Mouse (Mus musculus) hindbrain, embryonic 12.5 days (tissue): Measurements from ENCODE around the gene Trabd2b. TPM values are rescaled to one million over a fixed set of nuclear protein-coding genes. Genes with fewer than 3 reads are reported as not detected.
A peak's percentile ranks its signal among the peaks of the same experiment; 100 is the strongest.

Source experiments
- ATAC-seq: fragments of 200-750 bp; cut with Nextera tagmentation; 2 replicates; pipeline ENCODE4 v1.8.0; 2017; ENCODE audit warnings: moderate TSS enrichment; ENCODE audit not compliant: low FRiP score
- H3K27ac ChIP-seq: fragments of 300-500 bp; sonication (generic); 2 replicates; pipeline ENCODE4 v1.5.1; 2016; ENCODE audit warnings: mild to moderate bottlenecking
- H3K27me3 ChIP-seq: fragments of 300-500 bp; sonication (generic); 2 replicates; pipeline ENCODE4 v1.6.1; 2016; ENCODE audit warnings: mild to moderate bottlenecking
- H3K36me3 ChIP-seq: fragments of 300-500 bp; sonication (generic); 2 replicates; pipeline ENCODE4 v1.6.1; 2016; ENCODE audit warnings: mild to moderate bottlenecking
- H3K4me1 ChIP-seq: fragments of 300-500 bp; sonication (generic); 2 replicates; pipeline ENCODE4 v1.6.1; 2016
- H3K4me2 ChIP-seq: fragments of 300-500 bp; sonication (generic); replicated peaks from 2 replicates; pipeline ENCODE4 v1.6.1; 2016; ENCODE audit warnings: mild to moderate bottlenecking
- H3K4me3 ChIP-seq: fragments of 300-500 bp; sonication (generic); 2 replicates; pipeline ENCODE4 v1.5.1; 2016; ENCODE audit warnings: mild to moderate bottlenecking
- H3K9ac ChIP-seq: fragments of 300-500 bp; sonication (generic); 2 replicates; pipeline ENCODE4 v1.6.1; 2016; ENCODE audit warnings: mild to moderate bottlenecking, moderate library complexity
- H3K9me3 ChIP-seq: fragments of 300-500 bp; sonication (generic); replicated peaks from 2 replicates; pipeline ENCODE4 v1.6.1; 2016; ENCODE audit warnings: mild to moderate bottlenecking
- WGBS: fragments of 180-500 bp; shearing (Covaris S2); methylation state at CpG from one replicate; pipeline ENCODE4 v1.1.7; 2016; 5-methylcytosine and 5-hydroxymethylcytosine counted together
- polyA plus RNA-seq: library from polyadenylated mRNA; unstranded; fragments of >200 nt; fragmentation: Nextera tagmentation; extraction: Ambion mirVana; gene quantifications from 2 replicates; pipeline ENCODE4 v1.2.1, GENCODE M21; 2016

Gene Trabd2b
- polyA plus RNA-seq, 1 experiment from 2014 or later, result 2.8 TPM

DNA sequence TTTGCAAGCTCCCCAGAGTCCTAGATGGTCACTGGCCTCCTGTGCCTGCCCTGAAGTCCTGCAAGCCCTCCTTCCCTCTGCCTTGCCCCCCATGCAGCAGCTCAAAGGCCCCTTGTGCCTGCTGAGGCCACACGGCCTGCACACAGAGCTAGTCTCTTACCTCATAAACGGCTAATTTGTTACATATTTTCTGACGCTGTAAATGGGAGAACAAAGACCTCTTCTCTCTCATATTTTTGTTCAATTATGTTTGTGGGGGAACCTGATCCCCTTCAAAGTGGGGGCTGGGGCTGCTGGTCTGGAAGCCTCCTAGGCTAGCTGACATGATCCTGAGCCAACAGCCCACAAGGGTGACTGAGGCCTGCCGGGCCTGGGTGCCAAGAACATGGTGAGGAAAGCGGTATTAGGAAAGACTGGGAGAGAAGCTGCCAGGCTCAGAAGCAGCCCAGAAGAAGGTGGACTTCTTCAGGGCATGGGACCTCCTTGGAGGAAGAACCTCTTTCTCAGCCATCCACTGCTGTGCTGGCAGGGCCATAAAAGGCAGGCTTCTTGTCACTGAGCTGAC, 157.7 kb downstream of the Trabd2b start:
- Histone ChIP-seq H3K27ac (peak overlapping the region; percentile 46; the same call in 1 of the 2 replicates), H3K9ac (peak overlapping the region; percentile 39), H3K9me3 (no peaks in the 10 kb centered on the region), H3K4me1 (peaks cover 9% of the 10 kb centered on the region), H3K4me2 (no peak overlapping the region), H3K4me3 (no peak overlapping the region), H3K36me3 (no peaks in the 10 kb centered on the region), H3K27me3 (no peaks in the 10 kb centered on the region)
- ATAC-seq, result no peak
- WGBS, result 57% methylated on average over 5 of the region's 5 CpGs

DNA sequence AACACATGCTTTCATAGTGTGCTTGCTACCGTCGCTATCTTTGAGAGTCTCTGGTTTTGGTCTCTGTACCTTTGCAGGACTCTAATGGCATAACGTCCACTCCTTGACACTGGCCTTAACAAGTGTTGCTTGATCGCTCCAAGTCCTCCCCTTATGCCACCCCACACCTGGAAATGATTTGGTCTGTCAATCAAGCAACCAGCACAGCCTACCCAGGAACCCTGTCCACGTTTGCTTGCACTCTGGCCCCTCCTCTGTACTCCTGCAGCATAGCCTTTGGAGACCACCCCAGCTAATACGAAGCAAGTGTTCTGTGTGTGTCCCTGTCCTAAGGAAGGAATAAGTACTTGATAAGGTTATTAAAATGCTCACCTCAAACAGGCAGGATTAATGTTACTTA, 161.1 kb downstream of the Trabd2b start:
- H3K4me2 ChIP-seq, result no peak overlapping the region
- 65% methylated on average over 6 of the region's 6 CpGs for WGBS
- no peak overlapping the region for H3K9ac ChIP-seq
- H3K4me1 ChIP-seq, result peaks cover 9% of the 10 kb centered on the region
- no peak for ATAC-seq
- H3K27ac ChIP-seq, result no peak overlapping the region
- H3K4me3 ChIP-seq, result no peak overlapping the region
- H3K27me3 ChIP-seq, result no peaks in the 10 kb centered on the region
- H3K36me3 ChIP-seq, result no peaks in the 10 kb centered on the region
- H3K9me3 ChIP-seq, result no peaks in the 10 kb centered on the region

DNA sequence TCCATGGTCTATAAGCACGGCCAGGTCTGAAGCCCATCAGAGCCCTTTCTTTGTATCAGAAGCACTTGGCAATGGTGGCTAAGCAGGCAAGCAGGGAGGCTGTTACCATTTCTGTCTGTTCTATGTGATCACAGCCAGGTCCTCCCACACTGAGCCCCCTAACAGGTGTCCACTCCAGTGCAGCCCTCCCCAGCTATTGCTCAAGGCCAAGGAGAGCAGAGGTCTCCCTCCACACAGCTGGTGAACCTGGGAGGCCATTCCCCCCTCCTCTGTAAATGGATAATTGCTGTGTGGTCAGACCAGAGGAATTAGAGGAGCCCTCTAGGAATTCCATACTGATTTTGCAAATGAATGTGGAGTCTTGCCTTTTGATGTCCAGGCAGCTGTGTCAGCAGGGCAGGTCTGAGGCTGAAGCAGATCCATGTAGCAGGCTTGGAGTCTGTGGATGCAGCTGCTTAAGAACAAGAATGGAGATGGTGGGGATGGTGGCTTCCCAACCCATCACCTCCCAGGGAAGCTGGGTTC, 161.6 kb downstream of the Trabd2b start:
- no peaks in the 10 kb centered on the region for H3K9me3 ChIP-seq
- peaks cover 9% of the 10 kb centered on the region for H3K4me1 ChIP-seq
- H3K27me3 ChIP-seq, result no peaks in the 10 kb centered on the region
- no peaks in the 10 kb centered on the region for H3K36me3 ChIP-seq
- ATAC-seq, result no peak
- no peak overlapping the region for H3K9ac ChIP-seq
- H3K27ac ChIP-seq, result no peak overlapping the region
- 82% methylated on average over 1 of the region's 1 CpGs for WGBS
- H3K4me3 ChIP-seq, result no peak overlapping the region
- H3K4me2 ChIP-seq, result no peak overlapping the region

DNA sequence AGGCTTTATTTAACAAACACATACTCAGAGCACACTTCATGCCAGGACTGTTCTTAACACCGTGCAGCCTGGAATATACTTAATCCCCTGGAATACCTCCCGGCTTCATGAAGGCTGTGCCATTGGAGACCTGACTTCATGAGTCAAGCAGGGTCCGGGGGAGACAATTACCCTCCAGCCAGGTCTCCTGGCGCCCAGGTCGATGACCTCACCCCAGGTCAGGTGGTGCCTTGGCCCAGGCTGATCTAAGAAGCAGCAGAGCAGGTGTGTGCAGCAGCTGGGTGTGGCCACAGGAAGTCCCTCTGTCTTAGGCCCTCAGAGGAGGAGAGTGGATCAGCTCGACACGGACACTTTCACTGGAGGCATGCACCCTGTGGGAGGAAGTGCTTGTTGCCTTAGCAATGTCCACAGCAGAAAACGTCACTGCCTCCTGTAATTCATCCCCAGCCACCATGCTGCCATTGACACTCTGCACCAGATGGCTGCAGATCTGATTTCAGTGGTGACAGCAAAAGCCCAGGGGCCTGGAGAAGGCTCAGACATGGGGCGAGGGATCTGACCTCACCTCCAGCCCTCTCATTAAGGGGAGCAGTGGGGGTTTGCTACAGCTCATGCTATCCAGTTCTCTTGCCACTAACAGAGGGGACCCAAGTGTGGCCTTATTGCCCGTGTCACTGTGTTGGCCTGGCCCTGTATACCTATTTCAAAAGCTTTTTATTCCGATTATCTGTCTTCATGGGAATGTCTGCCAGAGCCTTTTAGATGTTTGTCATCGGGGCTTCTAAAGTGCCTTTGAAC, 171.8 kb downstream of the Trabd2b start:
- Histone ChIP-seq H3K4me3 (no peak overlapping the region), H3K36me3 (no peaks in the 10 kb centered on the region), H3K4me1 (peaks cover 6% of the 10 kb centered on the region), H3K4me2 (no peak overlapping the region), H3K9me3 (no peaks in the 10 kb centered on the region), H3K27me3 (no peaks in the 10 kb centered on the region), H3K27ac (no peak overlapping the region; the same call in 1 of the 2 replicates), H3K9ac (no peak overlapping the region)
- WGBS, result 46% methylated on average over 12 of the region's 12 CpGs
- peak; percentile 44; the same call in 1 of the 2 replicates for ATAC-seq

DNA sequence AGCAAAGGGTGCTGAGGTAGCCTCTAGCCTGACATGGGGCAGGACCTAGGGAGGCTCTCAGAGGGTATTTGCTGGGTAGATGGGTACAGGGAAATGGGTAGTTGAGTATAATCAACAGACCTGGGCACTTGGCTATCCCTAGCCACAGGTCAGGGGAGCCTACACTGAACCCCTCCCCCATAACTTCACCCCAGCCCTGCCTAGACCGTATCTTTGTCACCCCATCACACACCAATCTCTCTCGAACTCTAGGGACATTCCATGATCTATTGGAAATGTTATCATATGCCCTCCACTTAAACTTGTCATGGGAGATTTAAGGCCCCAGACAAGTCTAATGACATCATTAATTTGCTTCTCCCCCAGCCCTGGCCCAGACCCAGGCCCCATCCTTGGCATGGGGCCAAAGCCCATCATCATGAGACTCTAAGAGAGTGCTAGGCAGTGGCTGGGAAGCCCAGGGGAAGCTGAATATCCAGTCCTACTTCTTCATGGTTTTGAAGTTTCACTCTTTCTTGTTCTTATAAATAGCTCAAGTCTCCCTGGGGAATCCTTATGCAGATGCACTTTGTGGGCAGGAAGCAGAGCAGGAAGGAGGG, 177.1 kb downstream of the Trabd2b start:
- Histone ChIP-seq H3K9ac (no peak overlapping the region), H3K27ac (no peak overlapping the region), H3K36me3 (no peaks in the 10 kb centered on the region), H3K27me3 (no peaks in the 10 kb centered on the region), H3K4me2 (no peak overlapping the region), H3K4me3 (no peak overlapping the region), H3K4me1 (no peaks in the 10 kb centered on the region; the same call in 1 of the 2 replicates), H3K9me3 (no peaks in the 10 kb centered on the region)
- no peak for ATAC-seq
- WGBS, result 75% methylated on average over 2 of the region's 2 CpGs

DNA sequence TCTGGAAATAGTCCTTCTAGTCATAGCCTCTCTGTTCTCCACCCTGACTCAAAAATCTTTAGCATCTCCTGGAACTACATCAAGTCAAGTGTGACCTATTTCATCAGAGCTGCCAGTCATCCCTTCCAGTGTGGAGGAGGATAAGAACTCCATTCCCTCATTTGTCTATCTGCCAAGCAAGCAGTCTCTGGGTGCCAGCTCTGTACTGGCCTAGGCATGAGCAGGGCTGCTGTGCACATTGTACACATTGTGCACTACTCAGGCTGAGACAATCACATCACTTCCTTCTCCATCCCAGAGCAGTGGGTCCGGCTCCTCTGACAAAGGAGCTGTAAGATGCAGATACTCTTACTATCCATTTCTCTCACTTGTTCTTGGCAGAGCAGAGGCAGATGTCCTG, 178.2 kb downstream of the Trabd2b start:
- Histone ChIP-seq H3K9ac (no peak overlapping the region), H3K27me3 (no peaks in the 10 kb centered on the region), H3K27ac (no peak overlapping the region), H3K4me2 (no peak overlapping the region), H3K9me3 (no peaks in the 10 kb centered on the region), H3K36me3 (no peaks in the 10 kb centered on the region), H3K4me3 (no peak overlapping the region), H3K4me1 (no peaks in the 10 kb centered on the region)
- ATAC-seq, result no peak
- WGBS, result 96% methylated on average over 1 of the region's 1 CpGs

DNA sequence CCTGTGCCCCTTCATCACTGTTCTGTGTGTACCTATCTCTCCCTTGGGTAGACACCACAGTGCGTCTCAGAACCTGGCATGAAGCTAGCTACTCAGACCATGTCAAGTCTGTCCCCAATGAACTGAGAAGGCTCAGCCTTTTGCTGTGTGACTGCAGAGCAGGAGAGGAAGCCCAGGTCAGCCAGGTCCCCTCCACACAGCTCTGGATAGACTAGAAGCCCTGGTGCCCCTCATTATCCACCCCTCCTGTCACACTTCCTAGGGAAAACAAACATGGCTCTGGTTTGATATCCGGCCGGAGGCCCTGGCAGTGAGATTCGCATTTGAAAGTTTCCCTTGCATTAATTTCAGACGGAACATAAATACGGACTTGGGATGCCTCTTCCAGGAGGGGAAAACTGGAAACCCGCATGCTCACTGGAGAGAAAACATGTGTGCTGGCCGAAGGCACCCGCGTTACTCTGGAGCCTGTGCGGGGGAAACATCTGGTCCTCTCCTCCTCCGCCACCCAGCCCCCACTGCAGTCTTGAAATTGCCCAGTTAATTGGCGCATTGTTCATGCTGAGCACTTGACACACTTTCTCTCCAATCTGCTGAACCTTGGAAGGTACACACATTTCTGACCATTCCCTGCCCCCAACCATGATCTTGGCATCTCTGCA, 187.2 kb downstream of the Trabd2b start:
- Histone ChIP-seq H3K36me3 (no peaks in the 10 kb centered on the region), H3K27me3 (no peaks in the 10 kb centered on the region), H3K9me3 (no peaks in the 10 kb centered on the region), H3K4me2 (no peak overlapping the region), H3K4me3 (no peak overlapping the region), H3K9ac (no peak overlapping the region), H3K4me1 (peaks cover 7% of the 10 kb centered on the region; the same call in 1 of the 2 replicates), H3K27ac (peak overlapping the region; percentile 60; the same call in 1 of the 2 replicates)
- no peak for ATAC-seq
- 67% methylated on average over 13 of the region's 13 CpGs for WGBS

DNA sequence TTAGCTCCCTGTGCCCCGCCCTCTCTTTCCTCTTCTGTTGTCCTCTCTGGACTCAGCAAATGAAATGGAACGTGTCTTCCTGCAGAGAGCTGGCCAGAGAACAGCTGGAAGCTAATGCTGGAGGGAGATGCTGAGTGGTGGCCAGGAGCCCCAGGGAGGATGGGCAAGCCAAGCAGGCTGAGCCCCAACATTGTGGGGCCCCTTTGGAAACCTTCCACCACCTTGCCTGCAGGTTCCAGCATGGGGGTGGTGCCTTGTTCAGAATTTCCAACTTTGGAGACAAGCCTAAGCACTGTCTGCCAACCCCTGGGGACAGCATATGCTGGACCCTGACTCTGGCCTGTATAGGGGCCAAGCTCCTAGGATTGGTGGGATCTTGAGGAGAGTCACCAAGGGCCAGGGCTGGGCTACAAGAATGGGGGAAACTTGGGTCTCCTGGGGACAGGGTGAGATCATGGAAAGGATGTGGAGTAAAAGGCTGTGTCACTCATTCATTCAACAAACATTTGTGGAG, 188.7 kb downstream of the Trabd2b start:
- H3K27ac ChIP-seq, result no peak overlapping the region
- H3K9ac ChIP-seq, result no peak overlapping the region
- no peaks in the 10 kb centered on the region for H3K27me3 ChIP-seq
- peaks cover 7% of the 10 kb centered on the region; the same call in 1 of the 2 replicates for H3K4me1 ChIP-seq
- WGBS, result 38% methylated on average over 2 of the region's 2 CpGs
- ATAC-seq, result no peak
- H3K4me3 ChIP-seq, result no peak overlapping the region
- H3K36me3 ChIP-seq, result no peaks in the 10 kb centered on the region
- no peak overlapping the region for H3K4me2 ChIP-seq
- no peaks in the 10 kb centered on the region for H3K9me3 ChIP-seq

DNA sequence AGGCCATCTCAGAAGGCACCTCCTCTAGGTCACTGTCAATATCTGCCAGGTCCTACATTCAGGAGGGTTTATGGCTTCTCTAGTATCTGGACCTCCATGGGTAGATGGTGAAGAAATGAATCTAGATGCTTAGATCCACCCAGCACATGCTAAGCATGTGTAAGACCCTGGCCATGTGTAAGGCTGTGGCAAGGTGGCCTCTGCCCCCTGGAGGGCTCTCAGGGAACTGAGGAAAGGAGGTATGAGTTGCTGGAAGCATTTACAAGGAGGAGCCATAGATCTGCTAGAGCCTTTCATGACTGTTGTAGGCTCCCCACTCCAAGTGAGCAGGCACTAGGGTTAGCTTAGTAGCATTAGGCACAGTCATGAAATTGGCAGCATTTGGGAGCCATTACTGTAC, 192.6 kb downstream of the Trabd2b start:
- Histone ChIP-seq H3K27me3 (no peaks in the 10 kb centered on the region), H3K4me2 (no peak overlapping the region), H3K9me3 (no peaks in the 10 kb centered on the region), H3K4me1 (peaks cover 16% of the 10 kb centered on the region), H3K27ac (no peak overlapping the region), H3K36me3 (no peaks in the 10 kb centered on the region), H3K9ac (no peak overlapping the region), H3K4me3 (no peak overlapping the region)
- ATAC-seq, result 0 out of 2 replicates have a peak, but pooled peaks have one; percentile 36

DNA sequence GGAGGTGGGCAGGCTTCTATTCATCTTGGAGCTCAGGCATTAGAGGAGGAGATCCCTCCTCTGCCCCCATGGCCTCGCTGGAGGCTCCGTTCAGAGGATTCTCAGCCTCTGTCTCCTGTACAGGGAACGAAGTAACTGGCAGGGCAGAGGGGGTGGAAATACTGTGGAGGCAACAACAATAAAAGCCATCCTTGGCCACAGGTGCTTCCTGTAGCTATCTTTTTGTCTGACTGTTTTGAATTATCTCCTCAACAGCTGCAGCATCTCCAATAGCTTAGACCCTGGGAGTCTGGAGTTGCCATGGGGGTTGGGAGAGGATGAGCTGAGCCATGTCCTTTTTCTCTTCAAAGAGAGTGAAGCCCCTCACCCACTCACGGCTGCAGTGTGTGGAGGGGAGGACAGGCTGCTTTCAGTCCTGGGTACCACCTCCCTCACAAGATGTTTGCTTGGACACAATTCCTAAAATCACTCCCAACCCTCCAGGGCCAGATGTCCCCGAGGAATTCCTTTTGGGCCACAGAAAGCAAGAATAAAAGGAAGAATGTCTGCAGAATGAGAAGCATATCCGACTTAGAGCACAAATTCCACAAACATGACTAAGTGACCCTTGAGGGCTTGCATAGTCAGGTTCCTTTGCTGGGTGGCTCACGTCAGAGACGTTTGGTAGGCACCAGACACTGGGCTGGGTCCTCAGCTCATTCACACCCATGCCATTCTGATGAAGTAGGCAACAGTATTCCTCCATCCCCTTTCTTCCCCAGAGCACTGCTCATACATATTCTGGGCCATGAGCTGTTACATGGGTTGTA, 194.9 kb downstream of the Trabd2b start:
- Histone ChIP-seq H3K4me1 (peaks cover 11% of the 10 kb centered on the region), H3K9ac (no peak overlapping the region), H3K4me3 (no peak overlapping the region), H3K36me3 (no peaks in the 10 kb centered on the region), H3K27me3 (no peaks in the 10 kb centered on the region), H3K4me2 (no peak overlapping the region), H3K27ac (no peak overlapping the region), H3K9me3 (no peaks in the 10 kb centered on the region)
- 33% methylated on average over 8 of the region's 8 CpGs for WGBS
- no peak for ATAC-seq

DNA sequence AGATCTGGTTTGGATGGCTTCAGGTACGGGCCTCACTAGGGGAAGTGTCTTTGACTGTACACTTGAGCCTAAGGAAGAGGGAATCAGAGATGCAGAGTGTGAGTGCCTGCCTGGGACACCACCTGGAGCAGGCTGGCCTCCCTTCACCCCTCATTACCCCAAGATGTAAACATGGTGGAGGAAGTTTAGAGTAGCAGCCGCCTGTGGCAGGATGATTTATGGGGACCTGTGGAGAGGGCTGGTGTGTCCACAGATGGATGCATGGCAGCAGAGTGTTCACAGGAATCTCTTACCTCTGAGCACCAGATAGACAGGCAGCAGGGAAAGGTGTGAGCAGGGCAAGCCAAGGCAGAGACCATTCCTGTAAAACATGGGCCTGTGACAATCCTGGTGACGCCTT, 199.1 kb downstream of the Trabd2b start:
- no peaks in the 10 kb centered on the region for H3K36me3 ChIP-seq
- no peak overlapping the region for H3K27ac ChIP-seq
- H3K4me2 ChIP-seq, result no peak overlapping the region
- ATAC-seq, result no peak
- no peak overlapping the region for H3K4me3 ChIP-seq
- no peak overlapping the region for H3K9ac ChIP-seq
- H3K27me3 ChIP-seq, result no peaks in the 10 kb centered on the region
- peaks cover 11% of the 10 kb centered on the region for H3K4me1 ChIP-seq
- H3K9me3 ChIP-seq, result no peaks in the 10 kb centered on the region
- WGBS, result 73% methylated on average over 3 of the region's 3 CpGs
